ENCODE assay signal across 21 mouse cellular contexts in the genomic region with DNA sequence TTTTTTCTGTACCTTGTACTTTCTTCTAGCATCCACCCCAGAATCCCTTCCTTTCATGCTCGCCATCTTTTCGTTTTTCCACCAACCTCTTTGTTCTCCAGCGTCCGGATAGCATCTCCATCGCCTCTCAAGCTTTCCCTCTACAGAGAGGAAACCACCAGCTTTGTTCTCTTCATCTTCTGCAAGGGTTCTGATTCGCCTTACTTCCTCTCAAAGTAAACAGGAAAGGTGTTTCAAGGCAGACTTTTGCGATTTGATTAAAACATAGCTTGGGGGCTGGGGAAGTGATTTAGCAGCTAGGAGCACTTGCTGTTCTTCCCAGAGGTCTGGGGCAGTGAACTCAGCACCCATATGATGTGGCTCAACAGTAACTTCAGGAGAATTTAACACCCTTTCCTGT.
"Had no signal": no experiment of that assay in that cellular context is flagged by ENCODE, and none has a peak within 500 bp of the region (broad histone marks: within the 10 kb centered on the region; RNA-seq: fewer than 3 reads in every experiment).

No protein-coding gene starts in this region.

- DNase-seq: kidney, adult 2 months; kidney, postnatal 25 days; layer of hippocampus, adult 9-11 months; layer of hippocampus, postnatal 36 days; liver, embryonic 13.5 days; lung, postnatal 10 days; lung, postnatal 4 days; midbrain, embryonic 14.5 days; right cerebral cortex, adult 18-20 months; right cerebral cortex, postnatal 25 days; spleen, adult 18-20 months; thymus, adult 18-20 months; thymus, postnatal 36 days had no signal

- H3K4me3 ChIP-seq: layer of hippocampus, adult 2 months; left cerebral cortex, adult 2 months; liver, embryonic 13.5 days; lung, embryonic 15.5 days; neural tube, embryonic 12.5 days; neural tube, embryonic 15.5 days; stomach, embryonic 15.5 days had no signal

- H3K27ac ChIP-seq: kidney, postnatal 0 days; layer of hippocampus, adult 2 months; left cerebral cortex, adult 2 months; liver, embryonic 13.5 days; lung, embryonic 15.5 days; neural tube, embryonic 12.5 days; neural tube, embryonic 15.5 days; stomach, embryonic 15.5 days had no signal

- H3K9ac ChIP-seq: liver, embryonic 13.5 days; lung, embryonic 15.5 days; neural tube, embryonic 12.5 days; neural tube, embryonic 15.5 days; stomach, embryonic 15.5 days had no signal

- H3K4me2 ChIP-seq: liver, embryonic 13.5 days; lung, embryonic 15.5 days; midbrain, embryonic 11.5 days; neural tube, embryonic 12.5 days; neural tube, embryonic 15.5 days; stomach, embryonic 15.5 days had no signal

- H3K27me3 ChIP-seq: liver, embryonic 13.5 days; lung, embryonic 15.5 days; neural tube, embryonic 12.5 days; neural tube, embryonic 15.5 days; stomach, embryonic 15.5 days had no signal

- H3K4me1 ChIP-seq: liver, embryonic 13.5 days; lung, embryonic 15.5 days; neural tube, embryonic 12.5 days; neural tube, embryonic 15.5 days; stomach, embryonic 15.5 days had no signal

- H3K9me3 ChIP-seq: liver, embryonic 13.5 days; lung, embryonic 15.5 days; stomach, embryonic 15.5 days had no signal

- H3K36me3 ChIP-seq: liver, embryonic 13.5 days; lung, embryonic 15.5 days; neural tube, embryonic 12.5 days; neural tube, embryonic 15.5 days; stomach, embryonic 15.5 days had no signal
